ENCODE assay signal across 21 mouse cellular contexts in the genomic region with DNA sequence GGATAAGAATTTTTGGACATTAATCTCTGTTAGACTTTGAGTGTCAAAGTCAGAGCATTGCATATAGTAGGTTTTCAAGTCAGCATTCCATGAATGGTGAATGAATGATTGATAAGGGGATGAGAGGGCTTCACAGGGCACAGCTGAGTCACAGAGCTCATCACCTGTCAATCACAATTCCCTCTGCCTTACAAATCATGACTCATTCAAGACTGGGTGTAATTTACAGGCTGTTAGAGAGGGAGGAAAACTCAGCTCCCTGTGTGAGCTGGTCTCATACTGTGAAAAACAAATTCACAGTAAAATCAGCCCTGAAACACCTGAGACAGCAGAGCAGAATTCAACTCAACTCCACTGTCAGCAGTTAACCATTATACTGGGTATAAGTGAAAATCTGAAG. TPM values are rescaled to one million over a fixed set of nuclear protein-coding genes. Genes with fewer than 3 reads are reported as not detected.
DNase-seq lines count a peak whose midpoint lies in the region; ATAC-seq lines count a peak whose summit lies in the region.
"Had no signal": no experiment of that assay in that cellular context is flagged by ENCODE, and none has a peak within 500 bp of the region (broad histone marks: within the 10 kb centered on the region; RNA-seq: fewer than 3 reads in every experiment).

No protein-coding gene starts in this region.

- no peak for ATAC-seq in megakaryocyte-erythroid progenitor cell, adult 5-6 weeks (replicated peaks; ENCODE audit: low FRiP score, low TSS enrichment, poor library complexity, severe bottlenecking)
- ATAC-seq: forebrain, embryonic 13.5 days; intestine, postnatal 0 days had no signal

- peak; percentile 43 for DNase-seq in heart, adult 11 months
- no peak for DNase-seq in heart, adult 18-20 months
- DNase-seq in Muller cell, postnatal 12 days (ENCODE audit: inconsistent ontology term), result peak; percentile 39
- DNase-seq in brain, adult 2 months (ENCODE audit: low read depth, low spot score), result peak; percentile 37
- no peak for DNase-seq in frontal cortex, postnatal 14 days (ENCODE audit: low spot score in 2 of 2)
- DNase-seq: adrenal gland, postnatal 10 days; adrenal gland, postnatal 36 days; cerebellum, adult 11-12 months; cerebellum, adult 8-10 months; cerebellum, postnatal 14 days; gastrocnemius, postnatal 10 days; gastrocnemius, postnatal 36 days; heart, postnatal 14 days; kidney, adult 2 months had no signal

RNA-seq across cellular contexts. Expression of gene Serpina3f, which starts 23.5 kb away (rescaled TPM):
- 1 to 10 TPM in 1 of 2 experiments, under 1 TPM in 1; 0.62 to 1.1 TPM for total RNA-seq in heart, adult 18-20 months (2021)
- 0.82 and 1.6 TPM in 2 replicates for total RNA-seq in megakaryocyte-erythroid progenitor cell, adult 5-6 weeks (2014; fragmentation: Nextera tagmentation)
- total RNA-seq in megakaryocyte-erythroid progenitor cell, adult 5-6 weeks (2017), result 0.11 and 1.9 TPM in 2 replicates
- total RNA-seq: ES-E14; gastrocnemius, adult 18-20 months; gastrocnemius, postnatal 36 days had no signal

RNA-seq across cellular contexts. Expression of gene Serpina3c, which starts 37.2 kb away (rescaled TPM):
- total RNA-seq in heart, adult 18-20 months (2021), result 1 to 10 TPM in 1 of 2 experiments, under 1 TPM in 1; 0.79 to 1.2 TPM
- not detected in 2 replicates for total RNA-seq in megakaryocyte-erythroid progenitor cell, adult 5-6 weeks (2014; fragmentation: Nextera tagmentation)
- total RNA-seq in megakaryocyte-erythroid progenitor cell, adult 5-6 weeks (2017), result not detected in 2 replicates
- total RNA-seq: ES-E14; granulocyte monocyte progenitor cell, adult 5-6 weeks; hematopoietic stem cell, adult 5-6 weeks had no signal

RNA-seq across cellular contexts. Expression of gene Serpina3g, which starts 45.2 kb away (rescaled TPM):
- 1 to 10 TPM; 4.5 to 5.0 TPM for total RNA-seq in heart, adult 18-20 months (2021)
- 1.4 and 15.7 TPM in 2 replicates for total RNA-seq in megakaryocyte-erythroid progenitor cell, adult 5-6 weeks (2014; fragmentation: Nextera tagmentation)
- 12.0 and 28.0 TPM in 2 replicates for total RNA-seq in megakaryocyte-erythroid progenitor cell, adult 5-6 weeks (2017)
- total RNA-seq: gastrocnemius, postnatal 36 days had no signal

Comparison
In these comparisons a context has a peak if more than half of its experiments do, and no peak if none do; other contexts are left out.
1. DNase-seq: peak in heart, adult 11 months (single experiment), Muller cell, postnatal 12 days (single experiment) and brain, adult 2 months (single experiment); none in heart, adult 18-20 months (0 of 2) and frontal cortex, postnatal 14 days (0 of 2).